Mouse (Mus musculus): ENCODE results near the gene Cyp2c70. TPM values are rescaled to one million over a fixed set of nuclear protein-coding genes. Genes with fewer than 3 reads are reported as not detected.
"Not testable (repeated sequence)": the region's sequence is repeated elsewhere in the genome, so short reads cannot be mapped to it uniquely, and the experiment has no call there.

Cyp2c70 gene
- polyA plus RNA-seq, 1 experiment from 2014 or later = 7.0 TPM

DNA sequence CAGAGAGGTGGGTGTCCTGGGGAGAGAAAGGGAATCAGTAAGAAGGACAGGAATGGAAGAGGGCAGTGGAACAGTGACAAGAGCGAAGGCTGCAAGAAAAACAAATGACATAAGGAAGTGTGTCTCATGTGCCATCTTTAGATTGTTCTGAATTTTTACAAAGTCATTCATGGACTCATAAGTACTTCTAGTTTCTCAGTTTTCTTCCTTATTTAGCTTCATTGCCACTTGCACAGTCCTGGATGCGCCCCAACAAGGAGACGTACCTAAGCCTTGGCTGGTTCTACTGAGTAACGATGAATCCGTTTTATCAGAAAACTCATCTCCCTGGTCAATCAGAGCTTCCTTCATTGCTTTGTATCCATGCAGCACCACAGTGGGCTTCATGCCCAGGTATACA, 3.5 kb downstream of the Cyp2c70 start:
- WGBS (ENCODE audit: insufficient replicate concordance) = 71% methylated on average over 5 of the region's 5 CpGs
- ATAC-seq (ENCODE audit: low read depth) = no peak
- H3K9me3 ChIP-seq (replicated peaks) = no peaks in the 10 kb centered on the region
- no peaks in the 10 kb centered on the region for H3K36me3 ChIP-seq
- H3K4me2 ChIP-seq = no peak overlapping the region
- H3K27me3 ChIP-seq = no peaks in the 10 kb centered on the region
- no peak overlapping the region for H3K9ac ChIP-seq
- H3K4me1 ChIP-seq (replicated peaks) = no peaks in the 10 kb centered on the region
- no peak overlapping the region for H3K4me3 ChIP-seq (replicated peaks)
- no peak for DNase-seq
- H3K27ac ChIP-seq = no peak overlapping the region

DNA sequence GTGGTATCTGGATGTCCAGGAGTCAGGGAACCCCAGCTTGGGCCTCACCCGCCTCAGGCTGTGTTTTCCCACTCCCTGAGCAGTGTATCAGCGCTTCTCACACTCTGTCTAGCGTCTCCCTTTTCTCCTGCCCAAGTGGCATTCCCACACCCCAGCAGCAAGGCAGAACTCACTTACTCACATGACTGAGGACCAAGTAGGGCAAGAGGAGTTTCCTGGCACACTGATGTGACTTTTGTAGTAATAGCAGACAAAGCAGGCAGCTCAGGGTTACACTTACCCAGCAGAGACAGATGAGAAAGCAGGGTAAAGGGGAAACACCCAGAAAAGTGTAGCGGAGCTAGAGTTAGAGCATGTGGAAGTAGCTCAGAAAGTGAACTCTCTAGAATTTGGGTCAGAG, 8.8 kb downstream of the Cyp2c70 start:
- DNase-seq = no peak
- H3K27ac ChIP-seq = no peak overlapping the region
- WGBS (ENCODE audit: insufficient replicate concordance) = 66% methylated on average over 4 of the region's 4 CpGs

DNA sequence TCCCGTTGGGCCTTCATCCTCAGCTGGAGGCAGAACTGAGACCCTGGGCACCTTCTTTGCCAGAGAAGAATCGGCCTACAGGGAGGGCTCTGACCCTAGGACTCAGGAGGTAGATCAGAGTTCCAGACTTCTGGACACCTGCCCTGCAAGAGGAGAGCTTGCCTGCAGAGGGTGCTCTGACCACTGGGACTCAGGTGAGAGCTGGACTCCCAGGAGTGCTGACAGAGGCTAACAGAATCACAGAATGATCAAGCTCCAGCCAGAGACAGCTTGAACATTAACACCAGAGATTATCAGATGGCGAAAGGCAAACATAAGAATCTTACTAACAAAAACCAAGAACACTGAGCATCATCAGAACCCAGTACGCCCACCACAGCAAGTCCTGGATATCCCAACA, 18.7 kb downstream of the Cyp2c70 start:
- not testable (repeated sequence) for DNase-seq; H3K4me1 ChIP-seq (replicated peaks); H3K36me3 ChIP-seq; H3K4me2 ChIP-seq; H3K4me3 ChIP-seq (replicated peaks); H3K27me3 ChIP-seq; H3K9me3 ChIP-seq (replicated peaks); H3K27ac ChIP-seq; H3K9ac ChIP-seq; ATAC-seq (ENCODE audit: low read depth)
- WGBS (ENCODE audit: insufficient replicate concordance) = 53% methylated on average over 4 of the region's 4 CpGs

More for the DNA sequence above, 8.8 kb downstream of the Cyp2c70 start:
- Histone ChIP-seq H3K4me2 (no peak overlapping the region), H3K9ac (no peak overlapping the region), H3K36me3 (no peaks in the 10 kb centered on the region), H3K4me3 (replicated peaks) (no peak overlapping the region), H3K9me3 (replicated peaks) (no peaks in the 10 kb centered on the region), H3K4me1 (replicated peaks) (no peaks in the 10 kb centered on the region), H3K27me3 (no peaks in the 10 kb centered on the region)
- ATAC-seq (ENCODE audit: low read depth) = no peak

DNA sequence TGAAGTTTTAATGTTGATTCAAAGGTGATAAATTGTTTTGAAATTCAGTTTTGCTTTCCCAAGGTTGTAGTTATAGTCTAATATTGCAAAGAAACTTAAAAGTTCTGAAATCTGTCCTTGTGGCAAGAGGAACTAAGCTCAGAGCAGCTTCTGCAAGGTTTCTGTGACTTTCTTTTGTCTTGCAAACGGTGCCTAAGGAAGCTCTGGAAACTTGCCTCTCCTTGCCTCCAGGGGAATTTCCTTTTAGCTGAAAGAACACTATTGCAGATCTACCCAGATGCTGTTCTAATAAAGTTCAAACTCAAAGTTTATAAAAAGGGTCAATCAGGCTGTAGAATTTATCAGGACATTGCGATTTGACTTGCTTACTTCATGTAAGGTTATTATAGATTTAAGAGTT, 60.1 kb downstream of the Cyp2c70 start:
- DNase-seq; H3K4me1 ChIP-seq (replicated peaks); H3K9ac ChIP-seq; H3K36me3 ChIP-seq; H3K4me2 ChIP-seq; ATAC-seq (ENCODE audit: low read depth); H3K27me3 ChIP-seq; H3K9me3 ChIP-seq (replicated peaks); H3K27ac ChIP-seq; H3K4me3 ChIP-seq (replicated peaks): not testable (repeated sequence)
- WGBS (ENCODE audit: insufficient replicate concordance) = 26% methylated on average over 2 of the region's 2 CpGs

DNA sequence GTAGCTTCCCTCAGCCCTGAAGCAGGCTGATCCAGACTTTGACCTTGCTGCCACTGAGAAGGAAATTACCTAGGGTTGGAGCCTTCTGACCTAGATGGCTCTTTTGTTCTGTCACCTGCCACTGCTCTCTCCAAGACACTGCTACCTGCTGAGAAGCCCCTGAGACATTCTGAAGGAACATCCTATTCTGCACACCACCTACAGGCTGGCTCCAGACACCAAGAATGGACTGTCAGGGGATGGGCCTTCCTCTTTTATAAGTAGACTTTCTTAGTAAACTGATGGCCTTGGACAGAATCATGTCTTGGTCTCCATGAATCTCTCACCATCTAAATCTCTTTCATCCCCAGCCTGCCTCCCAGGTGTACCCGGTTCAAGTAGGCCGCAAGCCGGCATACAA, 62.0 kb downstream of the Cyp2c70 start:
- not testable (repeated sequence) for H3K9ac ChIP-seq; H3K4me2 ChIP-seq; H3K27ac ChIP-seq; DNase-seq; H3K36me3 ChIP-seq; H3K27me3 ChIP-seq; H3K4me1 ChIP-seq (replicated peaks); ATAC-seq (ENCODE audit: low read depth); H3K9me3 ChIP-seq (replicated peaks); H3K4me3 ChIP-seq (replicated peaks)
- 79% methylated on average over 3 of the region's 3 CpGs for WGBS (ENCODE audit: insufficient replicate concordance)

- not testable (repeated sequence) for H3K9ac ChIP-seq; H3K27me3 ChIP-seq; H3K36me3 ChIP-seq; ATAC-seq (ENCODE audit: low read depth); DNase-seq; H3K4me2 ChIP-seq; H3K27ac ChIP-seq; H3K4me3 ChIP-seq (replicated peaks); H3K9me3 ChIP-seq (replicated peaks); H3K4me1 ChIP-seq (replicated peaks)
- WGBS (ENCODE audit: insufficient replicate concordance) = 61% methylated on average over 13 of the region's 13 CpGs
Measured at GRCm38 (mm10) chr19:40119624-40120023, 67.5 kb downstream of the Cyp2c70 start.

Other genes starting within 250 kb of the Cyp2c70 start
- gene Cyp2c37, start 194.9 kb downstream of the Cyp2c70 start, polyA plus RNA-seq (2015; fragmentation: Nextera tagmentation; extraction: Ambion mirVana) = 0.35 and 0.48 TPM in 2 replicates
- not detected in 2 replicates for gene Cyp2c54, start 113.5 kb downstream of the Cyp2c70 start, polyA plus RNA-seq (2015; fragmentation: Nextera tagmentation; extraction: Ambion mirVana)
- gene Cyp2c50, start 97.6 kb downstream of the Cyp2c70 start, polyA plus RNA-seq (2015; fragmentation: Nextera tagmentation; extraction: Ambion mirVana) = not detected in 2 replicates
- 75.4 and 89.0 TPM in 2 replicates for gene Pdlim1, start 84.5 kb upstream of the Cyp2c70 start, polyA plus RNA-seq (2015; fragmentation: Nextera tagmentation; extraction: Ambion mirVana)